Mouse (Mus musculus) hindbrain, embryonic 16.5 days (tissue): ENCODE results near the gene I0C0044D17Rik. TPM values are rescaled to one million over a fixed set of nuclear protein-coding genes. Genes with fewer than 3 reads are reported as not detected.
"Not testable (repeated sequence)": the region's sequence is repeated elsewhere in the genome, so short reads cannot be mapped to it uniquely, and the experiment has no call there.

Experiments
- ATAC-seq: fragments of 200-750 bp; cut with Nextera tagmentation; 2 replicates; pipeline ENCODE4 v1.8.0; 2017; ENCODE audit warnings: moderate TSS enrichment, moderate library complexity
- H3K27ac ChIP-seq: fragments of 300-500 bp; sonication (generic); 2 replicates; pipeline ENCODE4 v1.5.1; 2014; ENCODE audit warnings: low read depth, mild to moderate bottlenecking, control low read depth, low read length, moderate library complexity
- H3K27me3 ChIP-seq: fragments of 300-500 bp; sonication (generic); replicated peaks from 2 replicates; pipeline ENCODE4 v1.6.1; 2014; ENCODE audit warnings: low read length; ENCODE audit not compliant: control insufficient read depth, insufficient read depth
- H3K36me3 ChIP-seq: fragments of 300-500 bp; sonication (generic); 2 replicates; pipeline ENCODE4 v1.6.1; 2014; ENCODE audit warnings: mild to moderate bottlenecking, low read length, moderate library complexity, mixed read lengths; ENCODE audit not compliant: control insufficient read depth, insufficient read depth
- H3K4me1 ChIP-seq: fragments of 300-500 bp; sonication (generic); 2 replicates; pipeline ENCODE4 v1.6.1; 2014; ENCODE audit warnings: low read depth, low read length; ENCODE audit not compliant: control insufficient read depth, insufficient read depth
- H3K4me2 ChIP-seq: fragments of 300-500 bp; sonication (generic); 2 replicates; pipeline ENCODE4 v1.6.1; 2014; ENCODE audit warnings: mild to moderate bottlenecking, low read length, control low read depth, moderate library complexity
- H3K4me3 ChIP-seq: fragments of 300-500 bp; sonication (generic); 2 replicates; pipeline ENCODE4 v1.5.1; 2014; ENCODE audit warnings: mild to moderate bottlenecking, low read length, control low read depth, moderate library complexity
- H3K9ac ChIP-seq: fragments of 300-500 bp; sonication (generic); 2 replicates; pipeline ENCODE4 v1.6.1; 2014; ENCODE audit warnings: low read depth, mild to moderate bottlenecking, control low read depth, low read length, moderate library complexity
- H3K9me3 ChIP-seq: fragments of 300-500 bp; sonication (generic); 2 replicates; pipeline ENCODE4 v1.6.1; 2014; ENCODE audit warnings: mild to moderate bottlenecking, low read length, moderate library complexity; ENCODE audit not compliant: control insufficient read depth
- WGBS: fragments of 180-500 bp; shearing (Covaris S2); extraction: QIAGEN DNeasy Blood & Tissue Kit; methylation state at CpG from one replicate; pipeline ENCODE4 v1.1.7; 2014; 5-methylcytosine and 5-hydroxymethylcytosine counted together
- polyA plus RNA-seq: library from polyadenylated mRNA; unstranded; fragments of >200 nt; fragmentation: Nextera tagmentation; extraction: Ambion mirVana; gene quantifications from 2 replicates; pipeline ENCODE4 v1.2.1, GENCODE M21; 2015

The I0C0044D17Rik gene
- polyA plus RNA-seq = not detected in 2 replicates

DNA sequence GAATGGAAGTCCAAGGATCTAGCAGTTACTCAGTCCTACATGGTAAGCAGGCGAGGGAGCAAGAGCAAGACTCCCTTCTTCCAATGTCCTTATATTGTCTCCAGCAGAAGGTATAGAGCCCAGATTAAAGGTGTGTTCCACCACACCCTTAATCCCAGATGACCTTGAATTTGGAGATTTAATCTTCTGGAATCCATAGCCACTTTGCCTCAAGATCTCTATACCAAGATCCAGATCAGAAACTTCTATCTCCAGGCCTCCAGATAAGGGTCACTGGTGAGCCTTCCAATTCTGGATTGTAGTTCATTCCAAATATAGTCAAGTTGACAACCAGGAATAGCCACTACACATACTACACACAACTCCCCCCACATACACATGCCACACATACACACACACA is at the start of gene I0C0044D17Rik:
Gene I0C0044D17Rik (minus strand): TSS at position 101 of the 400 bp plus-strand sequence.
- 89% methylated on average over 1 of the region's 1 CpGs for WGBS
- not testable (repeated sequence) for H3K9ac ChIP-seq, H3K4me2 ChIP-seq, H3K4me3 ChIP-seq, H3K36me3 ChIP-seq, H3K27ac ChIP-seq, ATAC-seq, H3K9me3 ChIP-seq, H3K4me1 ChIP-seq, H3K27me3 ChIP-seq

DNA sequence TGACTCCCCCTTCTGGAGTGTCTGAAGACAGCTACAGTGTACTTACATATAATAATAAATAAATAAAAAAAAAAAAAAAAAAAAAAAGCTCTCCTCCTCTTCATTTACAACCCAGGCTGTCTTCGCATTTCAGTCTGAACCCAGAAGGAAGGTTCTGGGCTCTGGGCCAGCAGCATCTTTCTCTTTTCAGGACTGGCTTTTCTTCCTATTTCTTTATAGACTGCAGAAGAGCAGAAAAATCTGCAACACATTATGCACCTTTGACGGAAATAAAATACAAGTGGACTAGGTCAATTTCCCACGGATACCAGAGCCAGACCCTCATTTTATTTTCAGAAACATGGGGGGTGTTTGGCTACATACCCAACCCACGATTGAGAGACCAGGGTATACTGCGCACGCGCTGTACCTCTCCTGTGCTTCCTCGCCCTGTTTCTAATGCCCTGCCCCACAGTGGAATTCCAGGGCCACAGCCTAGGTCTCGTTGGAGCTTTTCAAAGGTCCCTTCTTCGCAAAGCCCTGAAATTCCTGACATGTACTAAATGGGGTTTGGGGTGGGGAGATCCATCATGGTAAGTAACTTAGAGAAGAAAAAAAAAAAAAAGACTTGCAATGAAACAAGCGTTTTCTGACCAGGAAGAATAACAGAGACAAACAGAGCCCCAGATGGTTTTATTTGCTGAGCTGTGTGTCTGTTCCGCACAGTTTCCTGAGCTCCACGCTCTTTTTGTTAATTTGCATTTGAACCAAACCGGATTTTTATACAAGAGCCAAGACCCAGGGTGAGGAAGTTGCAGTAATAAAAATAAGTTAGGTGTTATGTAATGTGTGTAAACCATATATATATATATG is 42.0 kb upstream of the I0C0044D17Rik start:
- no peaks in the 10 kb centered on the region for H3K27me3 ChIP-seq
- no peak overlapping the region for H3K4me2 ChIP-seq
- H3K9ac ChIP-seq = no peak overlapping the region
- no peaks in the 10 kb centered on the region for H3K4me1 ChIP-seq
- no peak overlapping the region for H3K4me3 ChIP-seq
- ATAC-seq = no peak
- no peak overlapping the region for H3K27ac ChIP-seq
- WGBS = 70% methylated on average over 14 of the region's 14 CpGs
- no peaks in the 10 kb centered on the region for H3K36me3 ChIP-seq
- H3K9me3 ChIP-seq = 0 out of 2 replicates have a peak, but pooled peaks cover 2% of the 10 kb centered on the region

GRCm38 (mm10) chr4:98864546-98864945 is 40.9 kb upstream of the I0C0044D17Rik start:
- H3K9me3 ChIP-seq = 0 out of 2 replicates have a peak, but pooled peaks cover 2% of the 10 kb centered on the region
- no peak overlapping the region for H3K9ac ChIP-seq
- no peak overlapping the region for H3K27ac ChIP-seq
- no peaks in the 10 kb centered on the region for H3K4me1 ChIP-seq
- H3K4me2 ChIP-seq = no peak overlapping the region
- H3K4me3 ChIP-seq = no peak overlapping the region
- H3K36me3 ChIP-seq = no peaks in the 10 kb centered on the region
- no peaks in the 10 kb centered on the region for H3K27me3 ChIP-seq
- no peak for ATAC-seq
- WGBS = 86% methylated on average over 3 of the region's 3 CpGs

- no peak for ATAC-seq
- H3K36me3 ChIP-seq = no peaks in the 10 kb centered on the region
- WGBS = 80% methylated on average over 1 of the region's 2 CpGs
Observed at GRCm38 (mm10) chr4:98864094-98864493, 40.5 kb upstream of the I0C0044D17Rik start.

DNA sequence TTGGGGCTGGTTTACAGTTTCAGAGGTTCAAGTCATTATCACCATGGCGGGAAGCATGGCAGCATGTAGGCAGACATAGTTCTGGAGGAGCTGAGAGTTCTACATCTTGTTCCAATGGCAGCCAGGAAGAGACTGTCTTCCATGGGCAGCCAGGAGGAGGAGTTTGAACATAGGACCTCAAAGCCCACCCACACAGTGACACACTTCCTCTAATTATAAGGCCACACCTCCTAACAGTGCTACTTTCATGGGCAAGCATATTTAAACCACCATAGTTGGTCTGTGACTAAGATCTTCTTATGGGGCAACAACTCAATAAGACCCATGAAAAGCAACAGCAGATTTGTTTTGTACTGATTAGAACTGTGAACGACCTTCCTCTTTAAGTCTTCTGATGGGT is 39.8 kb upstream of the I0C0044D17Rik start:
- Histone ChIP-seq H3K9ac (no peak overlapping the region), H3K4me3 (no peak overlapping the region), H3K27ac (no peak overlapping the region), H3K27me3 (no peaks in the 10 kb centered on the region), H3K4me2 (no peak overlapping the region), H3K9me3 (0 out of 2 replicates have a peak, but pooled peaks cover 2% of the 10 kb centered on the region), H3K36me3 (no peaks in the 10 kb centered on the region), H3K4me1 (no peaks in the 10 kb centered on the region)
- no peak for ATAC-seq
- 83% methylated on average over 2 of the region's 2 CpGs for WGBS

More at GRCm38 (mm10) chr4:98864094-98864493, 40.5 kb upstream of the I0C0044D17Rik start:
- Histone ChIP-seq H3K4me1 (no peaks in the 10 kb centered on the region), H3K4me2 (no peak overlapping the region), H3K9ac (no peak overlapping the region), H3K9me3 (0 out of 2 replicates have a peak, but pooled peaks cover 2% of the 10 kb centered on the region), H3K27me3 (no peaks in the 10 kb centered on the region), H3K4me3 (no peak overlapping the region), H3K27ac (no peak overlapping the region)

DNA sequence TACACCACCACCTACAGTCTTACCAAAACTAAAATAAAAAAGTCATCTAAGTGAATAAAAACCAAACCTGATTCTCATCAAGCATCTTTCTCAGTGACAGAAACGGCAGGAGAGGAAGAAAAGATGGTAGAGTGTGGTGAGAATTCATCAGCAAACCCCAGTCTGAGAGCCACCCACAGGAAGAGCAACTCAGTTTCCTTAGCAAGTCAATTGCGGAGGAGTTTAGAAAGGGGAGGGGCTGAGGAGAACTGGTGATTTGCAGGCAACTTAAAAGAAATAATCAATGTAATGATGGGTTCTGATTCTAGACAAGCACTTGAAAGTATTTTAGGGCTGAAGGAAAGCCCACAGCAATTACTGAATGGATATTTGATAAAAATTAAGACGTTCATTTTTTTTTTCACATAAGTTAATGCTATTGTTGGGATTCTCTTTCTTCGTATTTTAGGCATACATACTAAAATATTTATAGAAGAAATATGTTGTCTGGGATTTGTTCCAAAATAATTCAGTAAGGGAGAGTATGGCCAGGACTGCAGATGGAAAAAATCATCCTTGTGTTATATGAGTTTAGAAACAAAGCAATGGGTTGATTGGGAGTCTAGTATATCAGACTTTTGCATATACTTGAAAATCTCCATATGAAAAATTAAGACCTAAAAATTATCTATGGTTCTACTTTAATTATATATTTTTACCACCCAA is 34.7 kb upstream of the I0C0044D17Rik start:
- H3K9ac ChIP-seq = no peak overlapping the region
- H3K36me3 ChIP-seq = no peaks in the 10 kb centered on the region
- 78% methylated on average over 4 of the region's 4 CpGs for WGBS
- H3K4me1 ChIP-seq = no peaks in the 10 kb centered on the region
- H3K27me3 ChIP-seq = no peaks in the 10 kb centered on the region
- no peak overlapping the region for H3K4me2 ChIP-seq
- ATAC-seq = no peak
- no peak overlapping the region for H3K27ac ChIP-seq
- no peaks in the 10 kb centered on the region for H3K9me3 ChIP-seq
- H3K4me3 ChIP-seq = no peak overlapping the region

DNA sequence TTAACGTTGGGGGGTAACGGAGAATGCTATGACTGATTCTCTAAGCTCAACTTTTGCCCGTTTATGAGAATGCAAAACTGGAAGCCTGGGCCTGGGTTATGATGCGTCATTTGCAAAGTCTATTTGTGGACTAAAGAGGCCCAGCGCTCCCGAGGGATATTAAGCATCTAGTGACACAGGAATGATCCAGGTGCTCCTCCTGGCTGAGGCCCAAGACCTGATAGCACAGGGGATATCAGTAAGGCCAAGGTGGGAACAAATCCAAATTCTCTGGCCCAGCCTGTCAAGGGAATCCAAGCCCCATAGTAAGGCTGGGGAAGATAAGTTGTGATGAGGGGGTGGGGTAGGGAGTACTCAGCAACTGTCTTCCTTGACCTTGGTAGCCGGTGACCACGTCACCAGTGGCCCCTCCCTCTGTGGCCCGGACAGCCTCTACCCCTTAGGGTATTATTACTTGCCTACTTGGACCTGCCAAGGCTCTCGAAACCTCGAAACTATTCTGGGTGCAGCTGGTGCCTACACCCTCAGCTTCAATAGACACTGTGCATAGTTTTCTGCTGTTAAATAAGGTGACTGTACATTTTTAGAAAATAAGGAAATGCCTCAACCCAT is 33.5 kb upstream of the I0C0044D17Rik start:
- no peak for ATAC-seq
- WGBS = 78% methylated on average over 11 of the region's 11 CpGs

DNA sequence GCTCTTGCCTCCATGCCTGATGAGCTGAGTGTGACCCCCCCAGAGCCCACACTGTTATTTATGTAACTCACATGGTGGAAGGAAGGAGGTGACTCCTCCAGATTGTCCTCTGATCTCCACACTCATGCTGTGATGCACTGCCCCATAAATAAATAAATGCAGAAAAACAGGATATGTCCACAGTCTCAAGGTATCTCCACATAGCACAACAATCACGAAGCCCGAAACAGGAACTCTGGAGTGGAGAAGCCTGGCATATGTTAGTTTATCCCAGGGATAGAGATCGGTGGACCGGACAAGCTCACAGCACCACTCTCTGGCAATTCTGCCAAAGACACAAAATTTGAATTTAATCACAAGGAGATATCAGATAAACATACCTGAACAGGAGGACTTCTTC is 30.3 kb upstream of the I0C0044D17Rik start:
- 83% methylated on average over 4 of the region's 4 CpGs for WGBS
- no peaks in the 10 kb centered on the region for H3K36me3 ChIP-seq

More for the DNA sequence above, 33.5 kb upstream of the I0C0044D17Rik start:
- H3K4me2 ChIP-seq = no peak overlapping the region
- H3K9me3 ChIP-seq = no peaks in the 10 kb centered on the region
- no peaks in the 10 kb centered on the region for H3K4me1 ChIP-seq
- H3K27ac ChIP-seq = no peak overlapping the region
- no peaks in the 10 kb centered on the region for H3K36me3 ChIP-seq
- no peaks in the 10 kb centered on the region for H3K27me3 ChIP-seq
- H3K4me3 ChIP-seq = no peak overlapping the region
- H3K9ac ChIP-seq = no peak overlapping the region

DNA sequence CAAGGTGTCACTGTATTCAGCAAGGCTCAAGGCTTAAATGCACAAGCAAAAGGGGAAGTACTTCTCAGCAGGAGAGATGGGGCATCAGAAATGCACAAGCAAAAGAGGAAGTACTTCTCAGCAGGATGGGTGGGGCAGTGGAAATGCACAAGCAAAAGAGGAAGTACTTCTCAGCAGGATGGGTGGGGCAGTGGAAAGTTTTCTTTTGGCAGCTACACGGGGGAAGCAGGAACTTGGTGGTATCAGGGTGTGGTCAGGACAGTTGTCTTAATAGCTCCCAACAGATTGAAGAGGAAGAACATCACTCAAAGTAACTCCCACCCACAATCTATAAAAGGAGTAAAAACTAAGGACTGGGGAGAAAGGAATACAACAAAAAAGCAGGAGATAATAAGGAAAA is 26.8 kb upstream of the I0C0044D17Rik start:
- not testable (repeated sequence) for ATAC-seq, H3K27me3 ChIP-seq, H3K27ac ChIP-seq, H3K9me3 ChIP-seq, H3K9ac ChIP-seq, H3K4me1 ChIP-seq, H3K36me3 ChIP-seq, H3K4me2 ChIP-seq, H3K4me3 ChIP-seq
- WGBS = 85% methylated on average over 1 of the region's 1 CpGs

More for the DNA sequence above, 30.3 kb upstream of the I0C0044D17Rik start:
- Histone ChIP-seq H3K9ac (no peak overlapping the region), H3K4me2 (no peak overlapping the region), H3K27me3 (no peaks in the 10 kb centered on the region), H3K4me3 (no peak overlapping the region), H3K27ac (no peak overlapping the region), H3K9me3 (no peaks in the 10 kb centered on the region), H3K4me1 (no peaks in the 10 kb centered on the region)
- no peak for ATAC-seq
